Mouse (Mus musculus) liver, embryonic 14.5 days (tissue): Measurements from ENCODE around the gene Oas1h. TPM values are rescaled to one million over a fixed set of nuclear protein-coding genes. Genes with fewer than 3 reads are reported as not detected.
"Not testable (repeated sequence)": the region's sequence is repeated elsewhere in the genome, so short reads cannot be mapped to it uniquely, and the experiment has no call there.

Experiments used
- ATAC-seq: fragments of 200-750 bp; cut with Nextera tagmentation; 2 replicates; pipeline ENCODE4 v1.8.0; 2017; ENCODE audit warnings: moderate number of reproducible peaks, mild to moderate bottlenecking, moderate library complexity; ENCODE audit not compliant: insufficient read depth
- DNase-seq, 3 experiments: peaks; one replicate each; pipeline ENCODE4 v3.0.0-alpha.2; 2012 to 2013; ENCODE audit warnings: low read depth in 3 of 3, low spot score in 3 of 3
- H3K27ac ChIP-seq: fragments of 300-500 bp; sonication (generic); 2 replicates; pipeline ENCODE4 v1.5.1; 2014; ENCODE audit warnings: moderate library complexity, mild to moderate bottlenecking, control low read depth, inconsistent platforms
- H3K27me3 ChIP-seq: fragments of 300-500 bp; sonication (generic); 2 replicates; pipeline ENCODE4 v1.6.1; 2014; ENCODE audit warnings: mild to moderate bottlenecking, low read length, moderate library complexity; ENCODE audit not compliant: control insufficient read depth, insufficient read depth
- H3K36me3 ChIP-seq: fragments of 300-500 bp; sonication (generic); replicated peaks from 2 replicates; pipeline ENCODE4 v1.6.1; 2014; ENCODE audit warnings: low read depth; ENCODE audit not compliant: control insufficient read depth, insufficient read depth
- H3K4me1 ChIP-seq, 2 experiments: fragments of 200-500 bp in 1 of 2; fragments of 300-500 bp in 1 of 2; sonication (generic) in 1 of 2; replicated peaks; 2 replicates each; pipeline ENCODE4 v1.6.1; 2012 to 2014; ENCODE audit warnings: antibody characterized with exemption in 1 of 2, inconsistent platforms in 1 of 2, low read length in 1 of 2; ENCODE audit not compliant: control insufficient read depth in 2 of 2, insufficient read depth in 2 of 2
- H3K4me2 ChIP-seq: fragments of 300-500 bp; sonication (generic); 2 replicates; pipeline ENCODE4 v1.6.1; 2014; ENCODE audit warnings: low read depth, mild to moderate bottlenecking, control low read depth, moderate library complexity
- H3K4me3 ChIP-seq, 2 experiments: fragments of 200-500 bp in 1 of 2; fragments of 300-500 bp in 1 of 2; sonication (generic) in 1 of 2; 2 replicates each; pipeline ENCODE4 v1.5.1; 2012 to 2014; ENCODE audit warnings: low read depth in 2 of 2, low read length in 2 of 2, mild to moderate bottlenecking in 2 of 2, control low read depth in 1 of 2, inconsistent platforms in 1 of 2, moderate library complexity in 1 of 2; ENCODE audit not compliant: insufficient read depth in 1 of 2
- H3K9ac ChIP-seq: fragments of 300-500 bp; sonication (generic); replicated peaks from 2 replicates; pipeline ENCODE4 v1.6.1; 2014; ENCODE audit warnings: mild to moderate bottlenecking, control low read depth, moderate library complexity
- H3K9me3 ChIP-seq: fragments of 300-500 bp; sonication (generic); 2 replicates; pipeline ENCODE4 v1.6.1; 2016; ENCODE audit warnings: low read length, mixed read lengths; ENCODE audit not compliant: control insufficient read depth
- CTCF ChIP-seq: IDR thresholded peaks from 2 replicates; pipeline ENCODE4 v1.5.1; 2016; ENCODE audit warnings: antibody characterized with exemption, low read depth, control low read depth
- EP300 ChIP-seq: IDR thresholded peaks from 2 replicates; pipeline ENCODE4 v1.6.1; 2016; ENCODE audit warnings: antibody characterized with exemption, low read depth
- WGBS: fragments of 180-500 bp; shearing (Covaris S2); extraction: QIAGEN DNeasy Blood & Tissue Kit; methylation state at CpG from one replicate; pipeline ENCODE4 v1.1.7; 2014; ENCODE audit not compliant: insufficient replicate concordance; 5-methylcytosine and 5-hydroxymethylcytosine counted together
- polyA plus RNA-seq, 2 experiments: library from polyadenylated mRNA; depleted of rRNA in 1 of 2; stranded (reverse) in 1 of 2; unstranded in 1 of 2; fragments of >200 nt; fragmentation: Nextera tagmentation in 1 of 2; extraction: Ambion mirVana in 1 of 2; gene quantifications; 2 replicates each; pipeline versions ENCODE4 v1.2.1 to v1.2.3; 2012 to 2014

The Oas1h gene
- polyA plus RNA-seq, 2 experiments, result not detected

- no peaks in the 10 kb centered on the region for H3K9me3 ChIP-seq
- ATAC-seq (no peak), DNase-seq (no peak)
- TF ChIP-seq EP300 (no peak), CTCF (no peak)
- H3K4me2 ChIP-seq, result no peak overlapping the region
- no peaks in the 10 kb centered on the region for H3K36me3 ChIP-seq
- H3K9ac ChIP-seq, result no peak overlapping the region
- no peaks in the 10 kb centered on the region for H3K27me3 ChIP-seq
- H3K27ac ChIP-seq, result no peak overlapping the region
- WGBS, result 63% methylated on average over 7 of the region's 7 CpGs
- no peaks in the 10 kb centered on the region for H3K4me1 ChIP-seq
- H3K4me3 ChIP-seq, result no peak overlapping the region
Observed at GRCm38 (mm10) chr5:120870782-120871181, 9.6 kb downstream of the Oas1h start.

- TF ChIP-seq CTCF (no peak), EP300 (no peak)
- 41% methylated on average over 2 of the region's 2 CpGs for WGBS
- H3K27ac ChIP-seq, result no peak overlapping the region
- no peaks in the 10 kb centered on the region for H3K4me1 ChIP-seq
- no peaks in the 10 kb centered on the region for H3K27me3 ChIP-seq
- H3K9ac ChIP-seq, result no peak overlapping the region
- no peaks in the 10 kb centered on the region for H3K9me3 ChIP-seq
- no peak for ATAC-seq
- no peak overlapping the region for H3K4me2 ChIP-seq
- no peaks in the 10 kb centered on the region for H3K36me3 ChIP-seq
- H3K4me3 ChIP-seq, result no peak overlapping the region
- DNase-seq, result no peak
Observed at GRCm38 (mm10) chr5:120871469-120871868, 10.2 kb downstream of the Oas1h start.

DNA sequence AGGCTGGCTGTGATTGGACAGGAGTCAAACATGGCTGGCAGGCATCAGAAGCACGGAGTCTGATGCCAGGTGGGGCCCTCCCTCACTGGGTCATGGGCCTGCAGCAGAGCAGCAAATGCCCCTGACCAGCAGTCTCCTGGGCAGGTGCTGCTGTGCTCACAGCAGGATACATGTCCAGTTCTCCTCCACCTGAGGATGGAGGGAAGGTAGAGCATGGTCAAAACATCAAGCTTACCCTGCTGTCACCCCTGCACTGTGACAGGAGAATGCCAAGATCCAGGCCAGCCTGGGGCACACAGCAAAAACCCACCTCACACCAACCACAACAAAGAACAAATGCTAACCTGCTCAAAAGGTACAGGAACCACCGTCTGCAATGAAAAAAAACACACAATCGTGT lies 15.6 kb downstream of the Oas1h start:
- H3K4me3 ChIP-seq, H3K4me1 ChIP-seq, H3K36me3 ChIP-seq, H3K27me3 ChIP-seq, H3K4me2 ChIP-seq, H3K9me3 ChIP-seq, H3K9ac ChIP-seq, ATAC-seq, H3K27ac ChIP-seq, DNase-seq: not testable (repeated sequence)
- WGBS, result 32% methylated on average over 2 of the region's 3 CpGs

DNA sequence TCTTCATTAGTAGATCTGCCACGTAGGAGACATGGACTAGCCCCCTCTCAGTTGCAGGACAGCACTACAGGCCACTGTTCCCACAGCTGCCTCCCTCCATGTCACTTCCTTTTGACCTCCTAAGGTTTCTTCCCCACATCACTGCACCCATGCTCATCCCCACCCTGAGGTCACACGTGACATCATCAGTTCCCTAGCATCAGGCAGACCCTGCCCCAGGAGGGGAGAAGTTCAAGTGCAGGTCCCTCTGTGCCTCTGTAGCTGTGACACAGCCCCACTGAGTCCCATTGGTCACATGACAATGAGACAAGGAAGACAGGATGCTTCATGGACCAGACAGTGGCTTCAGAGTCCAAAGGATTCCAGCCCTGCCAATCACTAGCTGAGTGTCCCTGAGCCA lies 16.2 kb downstream of the Oas1h start:
- not testable (repeated sequence) for ATAC-seq, H3K4me3 ChIP-seq, H3K27me3 ChIP-seq, DNase-seq, H3K36me3 ChIP-seq, H3K9me3 ChIP-seq, H3K4me2 ChIP-seq, H3K9ac ChIP-seq, H3K27ac ChIP-seq, H3K4me1 ChIP-seq
- WGBS, result 43% methylated on average over 2 of the region's 2 CpGs

DNA sequence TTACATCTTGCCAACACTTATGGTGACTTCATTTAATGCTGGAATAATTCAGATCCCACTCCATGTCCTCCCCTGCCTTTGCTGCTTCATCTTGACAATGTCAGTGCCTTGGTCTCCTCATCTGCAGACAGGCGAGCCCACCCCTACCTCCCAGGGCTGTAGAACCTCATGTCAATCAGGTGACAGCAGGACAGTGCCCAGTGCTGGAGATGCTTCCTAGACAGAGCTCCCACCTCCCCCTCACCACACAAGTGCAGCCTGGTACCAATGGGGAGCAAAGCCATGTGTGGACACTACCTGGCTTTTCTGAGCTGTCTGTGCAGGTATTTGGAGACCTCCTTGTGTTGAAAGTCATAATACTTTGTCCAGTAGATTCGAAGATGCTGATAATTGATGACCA lies 17.6 kb downstream of the Oas1h start:
- H3K4me1 ChIP-seq, H3K4me3 ChIP-seq, H3K27me3 ChIP-seq, H3K4me2 ChIP-seq, ATAC-seq, H3K9ac ChIP-seq, H3K27ac ChIP-seq, H3K36me3 ChIP-seq, DNase-seq, H3K9me3 ChIP-seq: not testable (repeated sequence)
- 27% methylated on average over 2 of the region's 2 CpGs for WGBS

- not testable (repeated sequence) for H3K27ac ChIP-seq, H3K9ac ChIP-seq, H3K4me1 ChIP-seq, H3K9me3 ChIP-seq, ATAC-seq, H3K36me3 ChIP-seq, H3K4me3 ChIP-seq, H3K27me3 ChIP-seq, H3K4me2 ChIP-seq, DNase-seq
- 66% methylated on average over 6 of the region's 6 CpGs for WGBS
Observed at GRCm38 (mm10) chr5:120881681-120882080, 20.5 kb downstream of the Oas1h start.

DNA sequence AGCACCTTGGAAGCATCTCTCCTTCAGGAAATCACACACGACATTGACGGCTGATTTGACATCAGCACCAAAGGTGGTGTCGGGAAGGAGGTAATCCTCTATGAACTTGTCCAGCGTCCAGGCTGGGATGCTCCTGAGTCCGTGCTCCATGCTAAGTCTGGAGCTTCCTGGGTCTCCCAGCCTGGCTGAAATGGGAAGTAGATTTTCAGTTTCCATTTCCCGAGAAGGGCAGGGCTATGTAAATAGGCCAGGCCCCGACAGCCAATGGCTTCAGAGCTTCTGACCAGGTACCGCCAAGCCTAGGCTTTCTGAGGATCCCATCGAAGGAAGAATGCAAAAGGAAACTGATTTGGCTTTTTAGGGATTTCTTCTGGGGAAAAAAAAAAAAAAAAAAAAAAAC lies 26.2 kb downstream of the Oas1h start, which contains the start of gene Oas1g:
Oas1g (minus strand) TSS at position 201 of the 400 bp plus-strand sequence.
- H3K4me3 ChIP-seq, H3K4me2 ChIP-seq, H3K36me3 ChIP-seq, H3K9me3 ChIP-seq, H3K27me3 ChIP-seq, DNase-seq, H3K27ac ChIP-seq, H3K9ac ChIP-seq, H3K4me1 ChIP-seq, ATAC-seq: not testable (repeated sequence)
- 13% methylated on average over 5 of the region's 9 CpGs for WGBS
